Mouse (Mus musculus): ENCODE measurements at regions not wholly inside any gene's neighbourhood (a gene's known extent, or its start where the extent isn't known, plus 50 kb on each side); places are given as distances from the start of the nearest gene placed in this dataset.
"Not testable (repeated sequence)": the region's sequence is repeated elsewhere in the genome, so short reads cannot be mapped to it uniquely, and the experiment has no call there.

DNA sequence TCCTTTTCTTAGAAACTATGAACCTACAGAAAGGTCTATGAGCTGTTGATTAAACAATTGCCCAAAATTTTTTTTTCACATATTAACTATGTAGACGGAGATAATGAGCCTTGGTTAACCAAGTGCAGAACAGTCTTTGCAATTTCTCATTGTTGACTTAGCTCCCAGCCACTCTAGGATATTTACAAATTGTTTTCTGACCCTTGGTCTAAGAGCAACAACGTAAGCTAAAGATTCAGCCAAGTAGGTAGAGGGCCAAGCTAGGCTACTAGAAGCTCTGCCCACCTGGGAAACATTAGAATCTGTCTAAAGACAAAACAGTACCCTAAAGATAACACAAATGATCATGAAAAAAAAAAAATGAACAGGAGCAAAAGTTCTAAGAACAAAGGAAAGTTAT, 67.5 kb upstream of the Map9 start:
- DNase-seq (ENCODE audit: low spot score in 2 of 2) = no peak

DNA sequence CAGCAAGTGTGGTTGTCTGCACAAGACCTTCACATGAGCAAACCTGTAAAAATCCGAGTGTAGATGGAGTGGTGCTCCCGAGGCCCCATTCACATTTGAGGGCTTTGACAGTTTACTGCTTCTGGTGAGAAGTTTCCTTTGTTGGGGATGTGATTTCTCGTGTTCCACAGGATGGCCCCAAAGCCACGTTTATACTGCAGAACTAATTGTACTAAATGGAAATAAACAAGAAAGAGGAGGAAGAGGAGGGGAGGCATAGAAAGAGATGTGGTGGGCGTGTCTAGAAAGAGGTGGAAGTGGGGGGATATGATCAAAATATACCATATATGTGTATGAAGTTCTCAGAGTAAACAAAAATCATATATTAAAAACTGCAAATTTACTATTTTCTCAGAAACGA, 68.8 kb upstream of the Map9 start:
- no peak for DNase-seq (ENCODE audit: low spot score in 2 of 2)

DNA sequence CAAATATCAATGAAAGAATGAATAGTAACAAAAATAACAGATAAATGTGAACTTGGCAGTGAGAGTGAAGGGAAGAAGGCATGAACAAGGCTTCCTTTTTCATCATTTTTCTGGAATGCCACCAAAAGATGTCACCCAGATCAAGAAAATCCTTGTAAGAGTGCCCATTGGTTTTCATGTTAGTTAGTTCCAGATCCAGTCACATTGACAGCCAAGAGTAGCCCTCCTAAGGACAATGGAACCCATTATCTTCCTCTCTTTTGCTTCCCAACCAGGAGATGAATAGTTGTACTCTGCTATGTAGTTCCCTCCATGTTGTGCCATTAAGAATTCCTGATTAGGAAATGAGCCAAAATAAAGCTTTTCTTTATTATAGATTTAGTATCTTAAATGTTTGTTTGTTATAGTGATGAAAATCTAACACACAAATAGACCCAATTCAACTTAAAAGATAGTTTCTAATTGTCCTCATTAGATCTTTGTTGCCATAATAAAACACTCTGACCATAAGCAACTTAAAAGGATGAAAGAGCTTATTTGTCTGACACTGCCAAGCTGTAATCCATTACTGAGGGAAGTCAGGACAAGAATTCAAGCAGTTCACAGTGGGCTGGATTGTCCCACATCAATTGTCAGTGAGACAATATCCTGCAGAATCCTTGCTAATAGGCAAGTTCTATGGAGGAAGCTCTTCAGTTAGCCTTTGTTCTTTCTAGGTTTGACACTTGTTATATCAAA, 80.7 kb upstream of the Map9 start:
- no peak for DNase-seq (ENCODE audit: low spot score in 2 of 2)

DNA sequence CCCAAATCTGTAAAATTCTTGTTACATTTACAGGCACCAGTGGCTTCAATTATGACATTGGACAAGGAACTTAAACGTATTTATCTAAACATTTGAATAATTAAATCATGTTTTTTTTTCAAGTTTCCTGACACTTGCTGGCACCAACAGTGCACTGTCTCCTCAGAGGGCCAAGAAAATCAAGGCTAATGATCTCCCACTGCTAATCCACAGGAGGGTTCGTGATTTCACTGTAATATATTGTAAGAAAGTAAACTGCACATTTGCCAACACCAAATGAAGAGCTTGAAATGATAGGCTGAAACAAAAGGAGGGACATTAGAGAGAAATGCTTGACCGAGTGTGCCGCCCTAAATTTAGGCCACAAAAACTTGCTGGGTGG, 82.0 kb upstream of the Map9 start:
- DNase-seq (ENCODE audit: low spot score in 2 of 2) = no peak

DNA sequence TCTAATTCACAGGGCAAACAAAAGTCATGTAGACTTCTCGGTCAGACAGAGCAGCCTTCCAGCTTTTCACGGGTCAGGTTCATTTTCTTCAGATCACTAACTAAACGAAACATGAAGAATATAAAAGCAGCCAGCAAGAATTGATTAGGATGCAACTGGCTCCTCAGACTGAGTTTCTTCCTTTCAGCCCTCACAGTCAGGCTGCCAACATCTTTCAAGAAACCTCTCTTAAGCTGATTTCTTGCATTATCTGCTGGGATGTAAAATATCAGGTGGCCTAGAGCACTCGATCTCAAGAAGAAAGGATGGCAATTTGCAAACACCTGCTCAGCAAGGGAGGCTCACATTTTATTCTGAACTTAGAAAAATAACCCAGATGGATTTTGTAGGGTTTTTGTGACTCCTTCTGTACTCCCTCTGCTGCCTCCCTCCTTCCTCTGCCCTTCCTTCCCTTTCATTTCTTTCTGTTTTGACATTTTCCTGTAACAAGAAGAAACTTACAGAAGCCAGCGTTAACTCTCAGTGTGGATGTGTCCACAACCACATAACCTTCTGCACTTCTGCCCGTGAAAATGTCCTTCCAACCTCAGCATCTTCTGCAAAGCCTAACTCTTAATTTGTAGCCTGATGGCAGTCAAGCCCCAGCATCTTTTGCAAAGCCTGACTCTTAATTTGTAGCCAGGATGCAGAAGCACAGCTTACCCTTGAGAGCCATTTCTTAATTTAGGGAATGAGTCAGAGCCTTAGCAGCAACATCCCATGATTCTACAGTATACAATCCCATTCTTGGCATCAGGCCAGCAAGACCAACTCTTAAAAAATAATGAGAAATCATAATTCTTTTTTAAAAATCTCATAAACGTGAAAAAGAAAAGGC, 82.7 kb upstream of the Map9 start:
- DNase-seq (ENCODE audit: low spot score in 2 of 2) = no peak

DNA sequence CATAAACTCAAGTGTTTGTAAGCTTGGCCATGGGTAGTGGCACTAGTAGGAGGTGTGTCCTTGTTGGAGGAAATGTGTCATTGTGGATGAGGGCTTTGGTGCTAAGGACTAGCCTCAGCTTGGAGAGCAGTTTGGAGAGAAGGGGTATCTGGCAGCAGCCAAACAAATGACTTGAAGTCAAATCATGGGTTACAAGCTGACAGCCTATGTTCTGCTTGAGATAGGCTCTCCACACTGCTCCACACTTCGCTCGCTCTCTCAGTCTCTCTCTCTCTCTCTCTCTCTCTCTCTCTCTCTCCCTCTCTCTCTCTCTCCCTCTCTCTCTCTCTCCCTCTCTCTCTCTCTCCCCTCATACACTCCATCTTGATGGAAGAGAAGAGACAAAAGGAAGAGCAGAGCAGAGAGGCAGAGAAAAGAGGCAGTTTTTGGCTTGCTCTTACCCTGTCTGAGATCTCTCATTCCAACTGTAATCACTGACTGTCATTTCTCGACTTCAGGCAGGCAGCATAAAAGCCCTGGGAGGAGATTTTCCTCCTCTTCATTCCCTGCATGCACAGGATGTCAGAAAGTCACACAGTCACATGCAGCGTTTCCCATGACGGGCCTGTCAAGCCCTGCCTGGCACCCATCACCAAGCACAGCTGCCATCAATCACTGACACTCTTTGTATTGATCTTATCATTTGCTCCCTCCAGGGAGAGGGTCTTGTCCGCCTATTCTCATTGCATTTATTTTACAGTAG, 83.5 kb upstream of the Map9 start:
- no peak for DNase-seq (ENCODE audit: low spot score in 2 of 2)

DNA sequence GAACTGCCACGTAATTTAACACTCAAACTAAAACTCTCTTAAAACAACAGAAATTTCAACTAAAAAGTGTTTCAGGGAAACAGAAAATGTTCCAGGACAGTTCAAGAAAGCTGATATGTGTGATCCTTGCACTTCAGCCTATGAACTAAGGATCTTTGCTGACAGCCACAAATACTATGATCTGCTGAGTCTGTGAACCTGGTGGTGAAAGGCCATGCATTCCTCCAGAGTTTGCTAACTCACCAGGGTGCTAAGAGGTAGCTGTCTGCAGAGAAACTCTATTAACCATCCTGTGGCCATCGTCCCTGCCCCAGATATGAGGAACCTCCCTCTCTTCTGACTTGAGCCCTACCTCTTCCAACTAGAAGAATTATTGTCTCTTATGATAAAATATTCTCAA, 84.3 kb upstream of the Map9 start:
- DNase-seq (ENCODE audit: low spot score in 2 of 2) = not testable (repeated sequence)

DNA sequence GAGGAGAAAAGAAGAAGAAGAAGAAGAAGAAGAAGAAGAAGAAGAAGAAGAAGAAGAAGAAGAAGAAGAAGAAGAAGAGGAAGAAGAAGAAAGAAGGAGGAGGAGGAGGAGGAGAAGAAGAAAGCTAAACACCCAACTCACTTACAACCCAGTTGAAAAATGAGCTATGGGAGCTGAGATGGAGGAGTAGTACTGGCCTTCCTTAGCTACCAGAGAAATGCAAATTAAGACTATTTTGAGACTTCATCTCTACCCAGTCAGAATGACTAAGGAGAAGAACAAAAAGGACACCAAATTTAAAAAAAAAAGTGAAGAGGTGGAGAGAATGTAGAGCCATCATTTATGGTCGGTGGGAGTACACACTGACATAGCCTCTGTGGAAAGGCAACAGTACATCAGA, 85.9 kb upstream of the Map9 start:
- DNase-seq (ENCODE audit: low spot score in 2 of 2) = no peak

DNA sequence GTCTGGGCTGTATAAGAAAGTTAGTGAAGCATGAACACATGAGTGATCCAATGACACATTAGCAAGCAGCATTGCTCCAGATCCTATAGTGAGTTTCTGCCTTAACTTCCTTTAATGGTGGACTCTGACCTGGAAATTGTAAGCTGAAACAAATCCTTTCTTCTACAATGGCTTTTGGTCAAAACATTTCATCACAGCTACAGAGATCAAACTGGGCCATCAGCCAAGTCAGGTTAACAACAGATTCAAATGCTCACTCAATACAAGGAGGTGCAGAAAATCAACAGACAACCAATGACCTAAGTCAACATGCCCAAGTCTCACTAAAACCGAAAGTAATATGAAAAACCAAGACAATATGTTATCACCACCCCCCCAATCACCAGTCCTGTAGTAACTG, 91.9 kb upstream of the Map9 start:
- DNase-seq (ENCODE audit: low spot score in 2 of 2) = no peak

DNA sequence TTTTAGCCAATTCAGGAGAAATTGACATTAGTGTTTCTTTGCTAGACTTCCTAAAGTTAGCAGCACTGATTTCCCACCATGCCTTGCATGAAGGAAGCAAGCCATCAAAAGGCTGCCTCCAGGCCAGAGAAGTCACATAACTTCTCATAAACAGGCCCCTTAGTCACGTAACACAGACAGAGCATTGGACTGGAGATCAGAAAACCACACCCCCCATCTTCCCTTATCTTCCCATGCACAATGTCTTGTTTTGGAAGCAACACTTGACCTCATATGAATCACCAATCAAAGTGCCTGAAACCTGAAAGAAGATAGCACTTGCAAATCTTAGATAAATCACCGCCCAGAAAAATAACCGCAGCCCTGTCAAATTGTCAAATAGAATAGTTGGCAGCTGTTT, 95.9 kb upstream of the Map9 start:
- no peak for DNase-seq (ENCODE audit: low spot score in 2 of 2)

DNA sequence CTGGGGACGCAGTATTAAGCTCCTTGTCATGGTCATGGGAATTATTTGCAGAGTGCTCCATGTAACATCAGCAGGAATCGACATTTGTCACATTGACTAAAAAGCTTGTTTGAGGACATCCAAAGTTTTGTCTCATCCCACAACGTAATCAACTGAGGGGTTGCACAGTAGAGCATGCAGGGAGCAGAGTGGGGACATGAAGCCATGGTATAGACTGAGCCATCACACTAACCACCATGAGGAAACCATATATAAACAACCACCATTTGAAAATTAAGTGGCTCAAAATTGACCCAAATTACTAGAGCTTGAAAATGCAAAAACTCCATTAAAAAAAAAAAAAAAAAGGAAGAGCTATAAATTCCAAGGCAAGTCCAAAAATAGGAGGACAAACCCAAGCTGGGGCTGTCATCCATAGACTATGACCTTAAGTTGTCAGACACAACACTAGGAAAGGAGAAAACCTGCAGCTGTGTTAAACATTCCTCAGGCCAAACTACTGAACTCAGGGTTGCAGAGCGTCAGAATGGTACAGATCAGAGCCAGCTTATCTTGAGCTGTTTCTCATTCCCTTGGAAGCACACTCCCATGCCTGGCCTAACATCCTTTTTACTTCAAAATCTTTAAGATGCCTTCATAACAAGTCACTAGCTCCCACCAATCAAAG, 97.7 kb upstream of the Map9 start:
- no peak for DNase-seq (ENCODE audit: low spot score in 2 of 2)

DNA sequence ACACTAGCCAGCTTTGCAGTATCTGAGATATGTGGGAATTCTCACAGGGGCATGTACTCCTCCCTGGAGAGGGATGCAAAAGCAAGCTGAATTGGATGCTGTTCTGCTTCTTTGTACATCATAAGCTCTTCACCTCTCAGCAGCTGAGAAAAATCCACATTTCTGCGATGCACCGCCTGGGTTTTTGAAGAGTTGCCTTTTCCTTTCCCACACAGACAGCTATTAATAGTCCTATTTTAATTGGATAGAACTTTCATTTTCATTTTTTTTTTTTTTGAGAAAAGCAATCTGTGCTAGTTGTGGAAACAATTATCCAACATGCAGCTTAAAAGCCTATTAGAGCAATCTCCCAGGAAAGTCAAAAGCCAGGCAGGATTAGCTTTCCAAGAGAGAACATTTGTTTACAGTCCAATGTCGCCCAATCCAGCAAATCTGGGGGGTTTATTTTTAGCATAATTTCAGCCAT, 105.2 kb upstream of the Gucy1a1 start:
- peak in 1 of 2 experiments; percentile 46 for DNase-seq (ENCODE audit: low spot score in 2 of 2)

DNA sequence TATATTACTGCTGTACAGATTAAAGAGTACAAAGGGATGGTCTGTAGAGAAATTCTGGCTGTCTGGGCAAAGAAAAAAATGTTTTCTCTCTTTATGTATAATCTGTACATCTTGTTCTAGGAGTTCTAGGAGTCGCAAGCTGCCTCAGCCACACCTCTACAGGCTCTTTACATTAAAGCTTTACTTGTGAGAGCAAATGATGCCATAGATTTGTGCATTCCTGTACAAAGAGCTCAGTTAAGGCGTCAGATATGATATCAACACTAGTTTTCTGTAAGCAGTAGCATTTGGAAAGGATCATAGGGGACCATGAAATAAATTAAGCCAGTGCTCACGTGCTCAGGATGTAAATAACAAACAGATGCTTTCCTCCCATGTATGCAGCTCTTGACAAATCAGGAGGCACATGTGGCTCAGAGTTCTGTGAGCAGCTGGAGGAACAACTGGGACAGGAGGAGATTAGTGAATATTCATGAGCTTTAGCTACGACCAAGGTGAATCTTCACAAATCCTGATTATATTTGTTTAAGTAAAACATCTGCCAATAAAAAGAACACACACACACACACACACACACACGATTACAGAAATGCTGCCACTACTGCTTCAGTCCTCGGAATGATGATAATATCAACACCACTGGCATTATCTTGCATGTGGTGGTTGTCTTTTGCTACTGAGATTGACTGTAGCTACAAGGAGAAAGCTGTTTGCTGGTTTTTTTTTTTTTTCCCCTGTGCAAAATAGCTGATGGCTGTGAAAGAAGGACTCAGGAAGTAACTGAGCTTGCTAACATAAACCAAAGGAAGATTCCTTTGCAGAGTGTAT, 104.6 kb upstream of the Gucy1a1 start:
- DNase-seq (ENCODE audit: low spot score in 2 of 2) = no peak

DNA sequence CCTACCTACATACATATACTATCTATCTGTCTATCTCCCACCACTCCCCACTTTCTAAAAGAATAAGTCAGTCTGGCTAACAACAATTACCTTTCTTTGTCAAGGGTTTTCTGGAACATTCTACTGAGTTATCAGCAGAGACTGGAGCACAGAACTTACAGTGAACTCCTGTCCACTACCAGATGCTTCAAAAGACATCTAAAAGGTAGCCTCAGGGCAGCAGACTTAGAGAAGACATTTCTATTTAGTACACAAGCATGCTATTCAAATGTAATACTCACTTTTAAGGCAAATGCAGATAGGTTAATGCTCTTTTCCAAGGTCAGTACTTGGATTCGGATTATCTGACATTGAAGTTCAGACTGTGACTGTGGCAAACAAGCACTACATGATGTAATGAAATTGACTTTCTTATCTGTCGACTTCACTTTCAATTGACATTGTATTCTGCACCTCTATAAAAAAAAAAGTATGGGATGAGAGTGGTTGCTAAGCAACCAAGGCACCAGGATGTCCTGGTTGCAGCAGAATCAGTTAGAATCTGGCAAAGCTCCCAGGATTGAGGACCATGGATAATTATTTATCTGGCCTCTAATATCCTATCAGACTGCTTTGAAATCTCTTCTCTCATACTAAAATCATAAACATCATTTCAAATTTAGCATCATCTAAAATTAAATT, 90.9 kb upstream of the Gucy1a1 start:
- no peak for DNase-seq (ENCODE audit: low spot score in 2 of 2)

DNA sequence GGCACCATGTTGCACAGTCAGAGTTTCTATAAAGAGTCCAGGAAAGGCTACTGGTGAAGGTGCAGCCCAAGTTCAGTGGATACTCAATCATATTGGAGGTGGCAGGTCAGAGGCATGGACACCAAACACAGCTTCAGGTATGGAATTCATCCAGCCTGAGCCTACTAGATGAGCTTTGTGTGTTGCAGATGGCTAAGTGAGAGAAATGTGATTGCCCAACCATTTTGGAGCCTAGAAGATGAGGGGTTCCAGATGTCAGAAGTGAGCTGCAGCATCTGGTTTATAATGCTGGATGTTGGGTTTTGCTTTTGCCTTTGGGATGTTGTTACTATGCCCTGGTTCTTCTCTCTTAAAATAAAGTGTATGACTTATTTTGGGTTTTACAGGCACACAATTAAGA, 88.7 kb upstream of the Gucy1a1 start:
- DNase-seq (ENCODE audit: low spot score in 2 of 2) = no peak

DNA sequence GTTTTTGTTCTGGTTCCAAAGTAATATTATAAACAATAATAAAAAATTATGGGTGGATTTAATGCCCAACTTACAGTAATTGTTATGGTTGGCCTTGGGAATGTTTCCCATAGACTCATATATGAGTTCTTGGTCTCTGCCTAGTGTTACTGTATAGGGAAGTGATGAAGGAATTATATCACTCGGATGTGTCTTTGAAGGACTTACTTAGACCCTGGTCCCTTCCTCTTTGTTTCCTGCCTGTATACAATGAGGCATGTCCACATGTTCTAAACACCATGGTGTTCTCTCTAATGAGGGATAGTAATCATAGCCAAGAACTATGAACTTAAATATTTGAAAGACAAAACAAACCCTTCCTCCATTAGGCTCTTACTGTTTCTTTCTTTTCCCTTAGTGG, 77.8 kb upstream of the Gucy1a1 start:
- no peak for DNase-seq (ENCODE audit: low spot score in 2 of 2)

DNA sequence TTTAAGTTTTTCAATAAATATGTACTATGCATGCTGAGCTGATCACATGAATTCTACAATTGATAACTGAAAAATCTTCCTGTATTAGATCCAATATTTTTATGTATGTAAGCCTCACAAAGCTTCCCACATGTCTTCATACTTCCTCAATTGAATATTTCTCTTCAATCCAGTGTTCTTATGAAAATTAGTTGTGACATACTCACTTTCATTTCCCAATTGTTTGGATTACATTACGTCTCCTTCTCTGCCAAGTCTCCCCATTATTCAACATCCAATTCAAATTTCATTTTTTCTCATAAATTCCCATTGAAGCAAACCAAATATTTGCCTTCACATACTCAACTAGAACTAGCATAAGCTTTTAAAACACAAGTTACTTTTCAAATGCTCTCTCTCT, 76.3 kb upstream of the Gucy1a1 start:
- no peak for DNase-seq (ENCODE audit: low spot score in 2 of 2)

DNA sequence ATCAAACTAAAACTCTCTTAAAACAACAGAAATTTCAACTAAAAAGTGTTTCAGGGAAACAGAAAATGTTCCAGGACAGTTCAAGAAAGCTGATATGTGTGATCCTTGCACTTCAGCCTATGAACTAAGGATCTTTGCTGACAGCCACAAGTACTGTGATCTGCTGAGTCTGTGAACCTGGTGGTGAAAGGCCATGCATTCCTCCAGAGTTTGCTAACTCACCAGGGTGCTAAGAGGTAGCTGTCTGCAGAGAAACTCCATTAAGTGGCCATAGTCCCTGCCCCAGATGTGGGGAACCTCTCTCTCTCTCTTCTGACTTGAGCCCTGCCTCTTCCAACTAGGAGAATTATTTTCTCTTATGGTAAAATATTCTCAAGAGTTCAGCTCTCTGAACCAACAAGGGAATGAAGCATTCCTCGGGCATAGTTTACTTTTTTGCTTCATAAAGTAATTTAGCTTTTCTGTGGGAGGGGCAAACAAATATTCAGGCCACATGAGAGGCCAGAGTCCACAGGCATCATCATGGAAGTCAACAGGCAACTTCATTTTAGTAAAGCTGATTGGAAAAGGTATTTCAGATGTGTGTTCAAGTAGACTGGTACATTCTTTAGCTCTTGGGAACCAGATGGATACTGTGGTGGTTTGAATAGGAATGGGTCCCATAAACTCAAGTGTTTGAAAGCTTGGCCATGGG, 73.8 kb upstream of the Gucy1a1 start:
- not testable (repeated sequence) for DNase-seq (ENCODE audit: low spot score in 2 of 2)

DNA sequence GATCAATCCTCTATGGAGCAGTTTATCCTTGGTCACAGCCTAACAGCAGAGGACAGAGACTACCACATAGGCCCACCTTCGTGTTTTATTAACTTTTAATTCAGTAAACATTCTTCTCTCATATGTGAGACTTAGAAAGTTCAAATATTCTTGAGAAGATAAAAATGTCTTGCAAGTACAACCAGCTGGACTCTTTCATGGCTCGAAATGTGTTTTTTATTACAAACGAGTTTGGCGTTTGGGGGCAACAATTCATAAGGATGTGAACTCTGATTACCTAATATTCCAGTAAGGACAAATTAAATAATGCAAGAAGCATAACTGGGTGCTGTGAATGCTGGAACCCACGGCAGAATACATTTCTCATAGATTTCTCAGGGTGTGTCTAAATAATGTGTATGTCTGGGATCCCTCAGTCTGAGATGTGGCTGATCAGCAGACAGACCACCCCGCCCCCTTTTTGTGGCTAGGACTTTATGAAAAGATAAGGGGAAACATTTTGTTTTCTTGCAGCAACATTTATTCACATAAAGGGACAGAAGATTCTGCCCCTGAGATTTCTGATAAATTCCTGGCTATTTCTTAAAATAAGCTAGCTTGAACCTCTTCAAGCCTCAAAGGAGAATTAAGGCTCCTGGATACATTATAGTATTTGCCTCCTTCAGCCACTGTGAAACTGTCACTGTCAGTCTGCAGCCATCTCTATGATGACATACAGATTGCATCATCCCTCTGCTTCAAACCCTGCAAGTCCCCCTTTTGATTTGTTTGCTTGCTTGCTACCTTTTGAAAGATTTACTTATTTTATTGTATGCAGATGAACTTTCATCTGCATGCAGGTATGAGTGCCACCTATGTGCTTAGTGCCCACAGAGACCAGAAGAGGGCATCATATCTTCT, 69.2 kb upstream of the Gucy1a1 start:
- DNase-seq (ENCODE audit: low spot score in 2 of 2) = peak in 1 of 2 experiments; percentile 22
